Mouse (Mus musculus) pancreas, adult 10 weeks (tissue): ENCODE results near the gene Emc7. TPM values are rescaled to one million over a fixed set of nuclear protein-coding genes. Genes with fewer than 3 reads are reported as not detected.

ENCODE experiments used
- polyA plus RNA-seq: library from polyadenylated mRNA; stranded (reverse); fragments of 350-450 nt; fragmentation: Illumina TruSeq; extraction: RNeasy Lipid Tissue Mini Kit (QIAGEN cat#74804); gene quantifications from one replicate; pipeline ENCODE4 v1.2.3, GENCODE M21; 2015; ENCODE audit warnings: low read depth, low replicate concordance; ENCODE audit not compliant: insufficient read depth

The Emc7 gene
- polyA plus RNA-seq: 4.3 TPM

GRCm38 (mm10) chr2:112454862-112455564, at the start of gene Emc7:
Gene Emc7 (plus strand): TSS chr2:112454997.

GRCm38 (mm10) chr2:112480669-112481068, 25.9 kb downstream of the Emc7 start, which contains the start of gene Chrm5:
Gene Chrm5 (minus strand): TSS chr2:112480769.

GRCm38 (mm10) chr2:112492856-112493538, 38.2 kb downstream of the Emc7 start, which contains the start of gene Aven:
Gene Aven (plus strand): TSS chr2:112492964.

Other genes starting within 250 kb of the Emc7 start
- gene Lpcat4, start 215.5 kb upstream of the Emc7 start, polyA plus RNA-seq: 4.5 TPM
- not detected for gene Nutm1, start 195.7 kb upstream of the Emc7 start, polyA plus RNA-seq
- 25.2 TPM for gene Nop10, start 193.1 kb upstream of the Emc7 start, polyA plus RNA-seq
- 9.5 TPM for gene Slc12a6, start 189.2 kb upstream of the Emc7 start, polyA plus RNA-seq
- gene Gm21985, start 188.7 kb upstream of the Emc7 start, polyA plus RNA-seq: not detected
- gene Emc4, start 87.0 kb upstream of the Emc7 start, polyA plus RNA-seq: 17.5 TPM
- gene Katnbl1, start 75.8 kb upstream of the Emc7 start, polyA plus RNA-seq: 3.3 TPM
- not detected for gene Chrm5, start 25.8 kb downstream of the Emc7 start, polyA plus RNA-seq
- gene Aven, start 38.0 kb downstream of the Emc7 start, polyA plus RNA-seq: 4.9 TPM